Comparison of ENCODE assay signal across 8 mouse cellular contexts in the genomic region with DNA sequence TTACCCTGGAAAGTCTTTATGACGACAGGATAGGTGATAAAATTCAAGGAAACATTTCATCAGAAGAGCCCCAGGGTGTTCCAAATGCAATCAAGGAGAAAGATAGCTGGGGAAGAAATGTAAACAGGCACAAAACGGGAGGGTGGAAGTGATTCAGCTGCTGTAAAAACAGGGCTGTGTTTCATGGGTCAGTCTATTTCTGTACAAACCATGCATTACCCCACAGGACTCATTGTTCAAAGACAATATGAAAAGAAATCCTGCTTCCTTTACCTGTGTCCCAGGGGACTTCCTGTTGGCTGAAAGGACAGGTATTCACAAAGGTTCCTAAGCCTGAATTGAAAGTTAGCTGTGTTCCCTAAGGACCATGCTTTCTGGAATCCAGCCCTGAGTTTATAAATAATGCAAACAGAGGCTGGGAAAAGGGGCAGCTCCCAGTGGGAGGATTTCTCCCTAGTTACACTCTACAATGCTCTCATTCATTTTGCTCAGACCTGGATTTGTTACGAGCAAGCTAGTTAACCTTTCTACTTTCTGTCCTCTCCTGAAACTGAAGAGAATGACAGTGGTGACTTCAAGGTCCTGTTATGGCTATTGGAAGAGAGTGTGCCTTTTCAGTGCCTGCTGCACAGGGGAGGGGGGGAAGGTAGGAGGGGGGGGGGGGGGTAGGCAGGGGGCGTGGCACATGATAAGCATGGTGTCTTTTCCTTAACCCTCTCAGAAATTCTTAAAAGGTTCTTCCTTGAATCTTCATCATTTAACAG. TPM values are rescaled to one million over a fixed set of nuclear protein-coding genes. Genes with fewer than 3 reads are reported as not detected.
DNase-seq lines count a peak whose midpoint lies in the region; ATAC-seq and TF ChIP-seq lines count a peak whose summit lies in the region.
"Had no signal": no experiment of that assay in that cellular context is flagged by ENCODE, and none has a peak within 500 bp of the region (broad histone marks: within the 10 kb centered on the region; RNA-seq: fewer than 3 reads in every experiment).

No protein-coding gene starts in this region.

- no peaks in the 10 kb centered on the region for H3K9me3 ChIP-seq in lung, embryonic 14.5 days (ENCODE audit: low read depth, low read length)
- no peaks in the 10 kb centered on the region for H3K9me3 ChIP-seq in forebrain, embryonic 16.5 days (ENCODE audit: control insufficient read depth, low read length)
- no peaks in the 10 kb centered on the region for H3K9me3 ChIP-seq in neural tube, embryonic 15.5 days (replicated peaks)

- DNase-seq in lung, embryonic 14.5 days = peak; percentile 41
- DNase-seq in lung, postnatal 10 days = no peak
- peak; percentile 32 for DNase-seq in heart, postnatal 4 days
- DNase-seq in cerebellum, postnatal 4 days (ENCODE audit: low spot score in 2 of 2) = no peak
- DNase-seq in lung, postnatal 4 days = no peak
- DNase-seq: thymus, postnatal 25 days had no signal

- H3K4me3 ChIP-seq in lung, embryonic 14.5 days (ENCODE audit: low read depth, low read length) = no peak overlapping the region
- no peak overlapping the region for H3K4me3 ChIP-seq in forebrain, embryonic 16.5 days (replicated peaks; ENCODE audit: low read length)
- no peak overlapping the region for H3K4me3 ChIP-seq in neural tube, embryonic 15.5 days (replicated peaks)

- peaks cover 5% of the 10 kb centered on the region; the same call in 1 of the 2 replicates for H3K4me1 ChIP-seq in lung, embryonic 14.5 days (ENCODE audit: insufficient read depth)
- H3K4me1 ChIP-seq in forebrain, embryonic 16.5 days (replicated peaks; ENCODE audit: control insufficient read depth, insufficient read depth, low read length) = peaks cover 5% of the 10 kb centered on the region
- H3K4me1 ChIP-seq in neural tube, embryonic 15.5 days = peaks cover 12% of the 10 kb centered on the region; the same call in 1 of the 2 replicates

- H3K4me2 ChIP-seq in lung, embryonic 14.5 days = no peak overlapping the region
- H3K4me2 ChIP-seq in forebrain, embryonic 16.5 days (ENCODE audit: low read length) = no peak overlapping the region
- 0 out of 2 replicates have a peak overlapping the region, but pooled peaks have one; percentile 11 for H3K4me2 ChIP-seq in neural tube, embryonic 15.5 days

- no peak overlapping the region for H3K9ac ChIP-seq in lung, embryonic 14.5 days
- H3K9ac ChIP-seq in forebrain, embryonic 16.5 days (replicated peaks; ENCODE audit: low read depth, low read length) = no peak overlapping the region
- H3K9ac ChIP-seq in neural tube, embryonic 15.5 days (replicated peaks) = no peak overlapping the region

- no peaks in the 10 kb centered on the region for H3K36me3 ChIP-seq in lung, embryonic 14.5 days (ENCODE audit: insufficient read depth)
- no peaks in the 10 kb centered on the region for H3K36me3 ChIP-seq in forebrain, embryonic 16.5 days (ENCODE audit: control insufficient read depth, insufficient read depth)
- no peaks in the 10 kb centered on the region for H3K36me3 ChIP-seq in neural tube, embryonic 15.5 days

- WGBS in lung, embryonic 14.5 days = 20% methylated on average over 4 of the region's 4 CpGs
- 26% methylated on average over 4 of the region's 4 CpGs for WGBS in forebrain, embryonic 16.5 days
- 25% methylated on average over 4 of the region's 4 CpGs for WGBS in neural tube, embryonic 15.5 days

- ATAC-seq in lung, embryonic 14.5 days (ENCODE audit: insufficient read depth) = no peak
- peak; percentile 55; the same call in 1 of the 2 replicates for ATAC-seq in forebrain, embryonic 16.5 days
- 0 out of 2 replicates have a peak, but pooled peaks have one; percentile 45 for ATAC-seq in neural tube, embryonic 15.5 days (ENCODE audit: low FRiP score)

- no peaks in the 10 kb centered on the region for H3K27me3 ChIP-seq in lung, embryonic 14.5 days (ENCODE audit: insufficient read depth, low read length)
- H3K27me3 ChIP-seq in forebrain, embryonic 16.5 days (replicated peaks; ENCODE audit: control insufficient read depth, insufficient read depth, low read length) = no peaks in the 10 kb centered on the region
- H3K27me3 ChIP-seq in neural tube, embryonic 15.5 days (replicated peaks) = no peaks in the 10 kb centered on the region

- H3K27ac ChIP-seq in lung, embryonic 14.5 days (ENCODE audit: low read depth) = no peak overlapping the region
- H3K27ac ChIP-seq in forebrain, embryonic 16.5 days (ENCODE audit: low read length) = no peak overlapping the region
- no peak overlapping the region for H3K27ac ChIP-seq in neural tube, embryonic 15.5 days (replicated peaks)

- TF ChIP-seq CTCF in lung, embryonic 14.5 days (IDR thresholded peaks at IDR 0.05; ENCODE audit: low read depth) = no peak

RNA-seq across cellular contexts. Expression of gene Cradd, which starts 13.0 kb away (rescaled TPM):
- 15.6 TPM in 2 replicates for polyA plus RNA-seq in lung, embryonic 14.5 days (2014; fragmentation: Nextera tagmentation; extraction: Ambion mirVana)
- 8.3 and 10.4 TPM in 2 replicates for polyA plus RNA-seq in forebrain, embryonic 16.5 days (2015; fragmentation: Nextera tagmentation; extraction: Ambion mirVana)
- 10 to 100 TPM; 11.3 to 12.2 TPM for total RNA-seq in heart, postnatal 4 days (2021)
- 8.2 and 9.8 TPM in 2 replicates for polyA plus RNA-seq in neural tube, embryonic 15.5 days (2015; fragmentation: Nextera tagmentation; extraction: Ambion mirVana)

Comparison
In these comparisons a context has a peak if more than half of its experiments do, and no peak if none do; other contexts are left out.
1. DNase-seq: peak in lung, embryonic 14.5 days (single experiment) and heart, postnatal 4 days (single experiment); none in lung, postnatal 10 days (single experiment), cerebellum, postnatal 4 days (0 of 2) and lung, postnatal 4 days (0 of 2).